Mouse (Mus musculus): ENCODE measurements at regions not wholly inside any gene's neighbourhood (a gene's known extent, or its start where the extent isn't known, plus 50 kb on each side); places are given as distances from the start of the nearest gene placed in this dataset.
"Not testable (repeated sequence)": the region's sequence is repeated elsewhere in the genome, so short reads cannot be mapped to it uniquely, and the experiment has no call there.

GRCm38 (mm10) chr8:37048912-37049692 is 55.7 kb downstream of the AI429214 start:
- DNase-seq (ENCODE audit: low read depth): no peak

- no peak for DNase-seq (ENCODE audit: low read depth)
Measured at GRCm38 (mm10) chr8:37049969-37050683, 56.7 kb downstream of the AI429214 start.

- no peak for DNase-seq (ENCODE audit: low read depth)
Measured at GRCm38 (mm10) chr8:37050684-37051028, 57.3 kb downstream of the AI429214 start.

- DNase-seq (ENCODE audit: low read depth): no peak
Measured at GRCm38 (mm10) chr8:37056376-37056775, 63.0 kb downstream of the AI429214 start.

- no peak for DNase-seq (ENCODE audit: low read depth)
Measured at GRCm38 (mm10) chr8:37058390-37058789, 65.0 kb downstream of the AI429214 start.

- peak; percentile 22 for DNase-seq (ENCODE audit: low read depth)
Measured at GRCm38 (mm10) chr8:37062012-37062944, 68.9 kb downstream of the AI429214 start.

- DNase-seq (ENCODE audit: low read depth): peak; percentile 53
Measured at GRCm38 (mm10) chr8:37063764-37064331, 70.4 kb downstream of the AI429214 start.

GRCm38 (mm10) chr8:37072905-37073304 is 79.5 kb downstream of the AI429214 start:
- no peak for DNase-seq (ENCODE audit: low read depth)

- no peak for DNase-seq (ENCODE audit: low read depth)
Measured at GRCm38 (mm10) chr8:37099727-37100126, 106.3 kb downstream of the AI429214 start.

- DNase-seq (ENCODE audit: low read depth): not testable (repeated sequence)
Measured at GRCm38 (mm10) chr8:37112386-37112785, 119.0 kb downstream of the AI429214 start.

- DNase-seq (ENCODE audit: low read depth): no peak
Measured at GRCm38 (mm10) chr8:37125834-37126233, 132.4 kb downstream of the AI429214 start.

- DNase-seq (ENCODE audit: low read depth): no peak
Measured at GRCm38 (mm10) chr8:37129670-37130069, 136.3 kb downstream of the AI429214 start.

GRCm38 (mm10) chr8:37131988-37132387 is 138.6 kb downstream of the AI429214 start:
- DNase-seq (ENCODE audit: low read depth): peak; percentile 3

GRCm38 (mm10) chr8:37134192-37134964 is 141.0 kb downstream of the AI429214 start:
- no peak for DNase-seq (ENCODE audit: low read depth)

GRCm38 (mm10) chr8:37150286-37150685 is 156.9 kb downstream of the AI429214 start:
- DNase-seq (ENCODE audit: low read depth): no peak

GRCm38 (mm10) chr8:37154361-37154760 is 161.0 kb downstream of the AI429214 start:
- DNase-seq (ENCODE audit: low read depth): no peak

- DNase-seq (ENCODE audit: low read depth): no peak
Measured at GRCm38 (mm10) chr8:37154946-37155345, 161.5 kb downstream of the AI429214 start.

- DNase-seq (ENCODE audit: low read depth): peak; percentile 7
Measured at GRCm38 (mm10) chr8:37159481-37159880, 166.1 kb downstream of the AI429214 start.

GRCm38 (mm10) chr8:37196859-37197258 is 203.5 kb downstream of the AI429214 start:
- no peak for DNase-seq (ENCODE audit: low read depth)

GRCm38 (mm10) chr8:37215894-37216293 is 222.5 kb downstream of the AI429214 start:
- DNase-seq (ENCODE audit: low read depth): no peak

GRCm38 (mm10) chr8:37227091-37227490 is 233.7 kb downstream of the AI429214 start:
- DNase-seq (ENCODE audit: low read depth): no peak
